Mouse (Mus musculus) limb, embryonic 13.5 days (tissue): Measurements from ENCODE around the gene Laptm5. TPM values are rescaled to one million over a fixed set of nuclear protein-coding genes. Genes with fewer than 3 reads are reported as not detected.

Experiments used
- ATAC-seq: fragments of 200-750 bp; cut with Nextera tagmentation; 2 replicates; pipeline ENCODE4 v1.8.0; 2017; ENCODE audit warnings: low read depth, moderate number of reproducible peaks, moderate TSS enrichment; ENCODE audit not compliant: low FRiP score
- H3K27ac ChIP-seq: fragments of 300-500 bp; sonication (generic); 2 replicates; pipeline ENCODE4 v1.5.1; 2015; ENCODE audit warnings: inconsistent platforms, mild to moderate bottlenecking, moderate library complexity
- H3K27me3 ChIP-seq: fragments of 300-500 bp; sonication (generic); 2 replicates; pipeline ENCODE4 v1.6.1; 2015; ENCODE audit warnings: mild to moderate bottlenecking, inconsistent platforms
- H3K36me3 ChIP-seq: fragments of 300-500 bp; sonication (generic); 2 replicates; pipeline ENCODE4 v1.6.1; 2015; ENCODE audit warnings: inconsistent platforms, mild to moderate bottlenecking, moderate library complexity
- H3K4me1 ChIP-seq: fragments of 300-500 bp; sonication (generic); 2 replicates; pipeline ENCODE4 v1.6.1; 2015; ENCODE audit warnings: inconsistent platforms
- H3K4me2 ChIP-seq: fragments of 300-500 bp; sonication (generic); replicated peaks from 2 replicates; pipeline ENCODE4 v1.6.1; 2015; ENCODE audit warnings: inconsistent platforms, mild to moderate bottlenecking, moderate library complexity
- H3K4me3 ChIP-seq: fragments of 300-500 bp; sonication (generic); 2 replicates; pipeline ENCODE4 v1.5.1; 2015; ENCODE audit warnings: moderate library complexity, mild to moderate bottlenecking, inconsistent platforms
- H3K9ac ChIP-seq: fragments of 300-500 bp; sonication (generic); 2 replicates; pipeline ENCODE4 v1.6.1; 2015; ENCODE audit warnings: mild to moderate bottlenecking, inconsistent platforms
- H3K9me3 ChIP-seq: fragments of 300-500 bp; sonication (generic); 2 replicates; pipeline ENCODE4 v1.6.1; 2016; ENCODE audit warnings: inconsistent platforms
- WGBS: fragments of 180-500 bp; shearing (Covaris S2); methylation state at CpG from one replicate; pipeline ENCODE4 v1.1.7; 2015; 5-methylcytosine and 5-hydroxymethylcytosine counted together
- polyA plus RNA-seq: library from polyadenylated mRNA; unstranded; fragments of >200 nt; fragmentation: Nextera tagmentation; extraction: Ambion mirVana; gene quantifications from 2 replicates; pipeline ENCODE4 v1.2.1, GENCODE M21; 2015

Gene Laptm5
- polyA plus RNA-seq, 1 experiment from 2014 or later: 35.9 TPM

DNA sequence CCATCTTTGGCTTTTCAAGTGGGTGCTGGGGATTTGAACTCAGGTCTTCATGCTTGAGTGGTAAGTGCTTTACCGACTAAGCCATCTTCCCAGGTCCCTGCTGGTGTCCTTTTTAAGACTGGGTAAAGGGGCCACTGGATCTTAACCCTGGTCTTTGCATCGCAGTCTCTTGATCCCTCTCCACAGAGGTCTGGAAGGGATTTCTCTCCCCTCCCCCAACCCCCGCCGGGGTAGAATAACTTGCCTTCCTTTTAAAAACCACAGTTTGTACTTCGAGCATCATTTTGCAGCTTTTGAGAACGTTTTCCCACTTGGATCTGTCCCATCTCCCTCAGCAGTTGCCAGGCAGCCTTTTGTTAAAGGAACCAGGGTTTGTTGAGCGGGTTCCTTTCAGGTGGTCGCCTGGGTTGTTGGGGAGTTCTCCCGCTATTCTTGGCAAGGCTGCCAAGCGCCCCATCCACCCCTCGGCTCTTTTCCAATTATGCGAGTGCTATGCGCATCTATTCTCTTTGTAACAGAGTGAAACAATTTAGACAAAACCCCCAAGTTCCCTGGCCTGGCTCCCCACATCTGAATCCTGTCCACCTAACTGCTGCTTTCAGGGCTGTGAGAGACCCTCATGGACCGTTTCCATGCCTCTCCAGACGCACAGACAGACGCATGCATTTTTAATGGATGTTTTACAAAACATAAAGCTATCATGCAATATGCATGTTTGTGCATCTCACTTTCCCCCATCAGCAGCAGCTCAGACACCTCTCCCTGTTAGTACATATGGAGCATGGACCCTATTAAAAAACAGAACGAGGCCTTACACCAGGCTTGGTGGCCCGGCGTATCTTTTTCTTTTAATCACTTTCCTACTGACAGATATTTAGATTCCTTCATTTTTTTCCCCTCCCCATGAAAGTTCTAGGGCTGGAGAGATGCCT lies 60.7 kb downstream of the Laptm5 start:
- Histone ChIP-seq H3K27ac (peak overlapping the region; percentile 15; the same call in 1 of the 2 replicates), H3K36me3 (no peaks in the 10 kb centered on the region), H3K4me3 (no peak overlapping the region), H3K9ac (no peak overlapping the region), H3K4me1 (no peaks in the 10 kb centered on the region), H3K9me3 (0 out of 2 replicates have a peak, but pooled peaks cover 7% of the 10 kb centered on the region), H3K27me3 (no peaks in the 10 kb centered on the region), H3K4me2 (no peak overlapping the region)
- ATAC-seq: no peak
- WGBS: 64% methylated on average over 19 of the region's 19 CpGs

DNA sequence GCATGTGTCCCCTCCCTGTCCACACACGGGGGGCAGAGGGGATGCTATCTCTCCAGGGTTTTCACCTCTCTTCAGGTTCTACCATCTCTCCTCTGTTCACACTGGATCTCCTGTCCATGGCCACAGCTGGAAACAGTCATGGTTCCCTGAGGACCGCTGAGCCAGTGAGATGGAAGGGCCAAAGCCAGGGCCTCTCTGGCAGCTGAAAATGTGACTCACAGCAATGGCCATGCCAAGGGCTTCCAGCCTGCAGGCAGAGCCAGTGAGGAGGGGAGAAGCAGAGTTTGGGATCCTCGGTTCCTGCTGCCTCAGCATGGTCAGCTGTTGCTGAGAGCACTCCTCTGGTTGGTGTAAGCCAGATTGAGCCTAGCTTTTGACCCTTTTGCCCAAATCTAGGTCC lies 66.1 kb downstream of the Laptm5 start:
- Histone ChIP-seq H3K9ac (no peak overlapping the region), H3K36me3 (no peaks in the 10 kb centered on the region), H3K4me3 (no peak overlapping the region), H3K27me3 (no peaks in the 10 kb centered on the region), H3K9me3 (no peaks in the 10 kb centered on the region), H3K4me1 (no peaks in the 10 kb centered on the region), H3K27ac (no peak overlapping the region), H3K4me2 (no peak overlapping the region)
- no peak for ATAC-seq
- WGBS: 61% methylated on average over 3 of the region's 3 CpGs

DNA sequence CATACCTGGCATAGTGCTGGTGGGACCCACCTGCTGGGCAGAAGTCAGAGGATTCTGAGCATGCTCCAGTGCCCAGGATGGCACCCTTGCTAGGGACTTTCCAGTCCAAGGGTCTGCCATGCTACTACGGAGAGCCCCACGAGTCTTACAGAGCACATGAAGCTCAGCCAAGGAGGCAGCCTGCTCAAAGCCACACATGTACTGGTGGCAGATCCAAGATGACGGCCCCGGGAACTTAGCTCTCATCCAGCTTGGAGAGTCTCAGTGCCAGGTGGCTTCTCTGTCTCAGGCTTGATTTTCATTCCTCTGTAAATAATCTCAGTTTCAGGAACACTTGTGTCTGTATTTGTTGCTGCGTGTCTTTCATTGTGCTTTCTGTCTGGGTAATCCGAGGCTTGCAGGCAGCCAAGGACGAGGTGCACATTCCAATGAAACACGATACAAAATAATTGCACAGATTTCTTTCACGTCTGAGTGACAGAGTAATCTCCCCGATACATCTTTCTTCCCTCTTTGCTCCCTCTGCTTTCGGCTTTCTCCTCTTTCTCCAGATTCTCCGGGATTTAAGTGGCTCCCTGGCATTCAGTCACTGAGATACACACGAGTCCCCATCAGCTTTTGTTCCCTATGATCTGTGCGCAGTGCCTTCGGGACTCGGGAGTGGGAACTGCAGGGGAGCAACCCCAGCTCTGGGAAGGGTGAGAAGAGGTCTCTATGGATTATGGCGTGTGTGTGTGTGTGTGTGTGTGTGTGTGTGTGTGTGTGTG lies 71.7 kb downstream of the Laptm5 start:
- H3K4me2 ChIP-seq: no peak overlapping the region

More for the DNA sequence above, 71.7 kb downstream of the Laptm5 start:
- H3K4me3 ChIP-seq: no peak overlapping the region
- H3K27me3 ChIP-seq: no peaks in the 10 kb centered on the region
- no peak overlapping the region for H3K27ac ChIP-seq
- peaks cover 17% of the 10 kb centered on the region for H3K4me1 ChIP-seq
- no peak overlapping the region for H3K9ac ChIP-seq
- ATAC-seq: no peak
- 54% methylated on average over 17 of the region's 17 CpGs for WGBS
- no peaks in the 10 kb centered on the region for H3K9me3 ChIP-seq
- H3K36me3 ChIP-seq: no peaks in the 10 kb centered on the region

Other genes starting within 250 kb of the Laptm5 start
- gene Pum1, start 249.8 kb upstream of the Laptm5 start, polyA plus RNA-seq: 105 and 116 TPM in 2 replicates
- gene Sdc3, start 120.6 kb upstream of the Laptm5 start, polyA plus RNA-seq: 38.6 and 42.6 TPM in 2 replicates
- 109 and 119 TPM in 2 replicates for gene Matn1, start 31.3 kb downstream of the Laptm5 start, polyA plus RNA-seq